Mouse (Mus musculus): ENCODE measurements around the gene Prss38. TPM values are rescaled to one million over a fixed set of nuclear protein-coding genes. Genes with fewer than 3 reads are reported as not detected.

The Prss38 gene
- total and polyA plus RNA-seq, 3 experiments = not detected

DNA sequence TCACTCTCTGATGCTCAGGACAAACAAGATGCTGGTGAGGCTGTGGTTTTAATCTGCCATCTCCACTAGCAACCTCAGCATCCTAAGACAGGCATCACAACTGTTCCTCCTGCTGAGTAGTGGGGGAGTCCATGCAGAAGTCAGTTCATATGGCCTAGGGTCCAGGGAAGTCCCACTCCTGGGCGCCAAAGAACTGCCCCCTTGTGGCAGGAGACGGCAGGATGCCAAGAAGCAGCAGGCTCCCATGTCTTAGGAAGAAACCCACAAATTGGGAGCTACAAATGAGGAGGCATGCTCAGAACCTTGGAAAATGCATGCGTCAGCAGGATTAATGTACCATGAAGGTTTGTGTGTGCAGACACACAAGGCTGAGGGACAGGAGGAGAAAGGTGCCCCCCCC lies 8.8 kb downstream of the Prss38 start:
- Histone ChIP-seq H3K9ac (ENCODE audit: low read depth, low read length) (no peak overlapping the region), H3K79me2 (replicated peaks; ENCODE audit: control insufficient read depth, insufficient read depth, low read length) (no peaks in the 10 kb centered on the region), H3K4me3 (no peak overlapping the region), H3K27me3 (ENCODE audit: control insufficient read depth, insufficient read depth, low read length) (no peaks in the 10 kb centered on the region), H3K4me1 (ENCODE audit: control insufficient read depth, insufficient read depth, low read length) (no peaks in the 10 kb centered on the region), H3K36me3 (ENCODE audit: control insufficient read depth, insufficient read depth, low read length) (no peaks in the 10 kb centered on the region), H3K27ac (no peak overlapping the region)
- no peak for DNase-seq
- WGBS = 47% methylated on average over 3 of the region's 3 CpGs
- intact Hi-C loops (cut with DNase I) = loop anchor here (5.0 kb wide), 1 partner anchor 59 kb away; the partner anchor contains the start of gene Wnt9a
- TF ChIP-seq CTCF (IDR thresholded peaks at IDR 0.05) (peak; percentile 66), EP300 (IDR thresholded peaks at IDR 0.05; ENCODE audit: insufficient read depth, low read depth, low read length) (no peak)

DNA sequence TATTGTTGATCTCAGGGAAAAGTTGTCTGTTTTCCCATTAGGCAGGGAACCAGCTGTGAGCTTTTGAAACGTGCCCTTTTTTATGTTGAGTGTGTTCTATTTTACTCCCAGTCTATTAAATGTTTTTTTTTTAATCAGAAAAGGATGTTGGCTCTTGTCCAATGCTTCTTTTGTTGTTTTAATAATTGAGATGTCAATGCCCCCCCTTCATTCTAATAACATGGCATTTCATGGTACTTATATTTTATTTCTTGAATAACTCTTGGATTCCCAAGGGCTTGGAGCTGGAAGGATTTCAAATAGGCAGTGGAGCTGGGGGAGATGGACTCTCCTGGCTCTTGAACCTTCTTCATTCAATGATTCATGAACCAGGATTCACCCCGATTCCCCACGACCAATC lies 9.4 kb downstream of the Prss38 start:
- intact Hi-C loops (cut with DNase I) = loop anchor here (5.0 kb wide), 1 partner anchor 59 kb away; the partner anchor contains the start of gene Wnt9a
- no peaks in the 10 kb centered on the region for H3K27me3 ChIP-seq (ENCODE audit: control insufficient read depth, insufficient read depth, low read length)

DNA sequence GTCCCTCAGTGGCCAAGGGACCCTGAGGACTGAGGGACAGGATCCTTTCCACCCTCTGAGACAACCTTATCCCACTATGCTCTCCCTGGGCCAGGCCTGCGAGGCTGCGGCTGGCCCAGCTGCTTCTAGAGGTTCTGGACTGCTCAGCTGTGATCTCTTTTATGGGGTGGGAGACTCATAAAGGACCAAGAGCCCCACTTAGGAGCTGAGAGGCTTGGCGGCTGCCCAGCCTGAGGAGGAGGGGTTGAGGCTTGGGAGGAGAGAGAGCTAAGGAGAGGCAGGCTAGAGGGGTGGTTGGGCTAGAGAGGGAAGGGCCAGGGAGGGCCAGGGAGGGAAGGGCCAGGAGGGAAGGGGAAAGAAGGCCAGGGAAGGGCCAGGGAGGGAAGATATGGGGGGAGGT lies 11.0 kb downstream of the Prss38 start:
- H3K4me1 ChIP-seq (ENCODE audit: control insufficient read depth, insufficient read depth, low read length) = no peaks in the 10 kb centered on the region
- H3K4me3 ChIP-seq = no peak overlapping the region
- WGBS = 55% methylated on average over 3 of the region's 3 CpGs
- no peaks in the 10 kb centered on the region for H3K36me3 ChIP-seq (ENCODE audit: control insufficient read depth, insufficient read depth, low read length)
- no peak overlapping the region for H3K27ac ChIP-seq
- TF ChIP-seq POLR2A (IDR thresholded peaks at IDR 0.05; ENCODE audit: insufficient read depth, low read depth, low read length) = no peak
- TF ChIP-seq EP300 (IDR thresholded peaks at IDR 0.05; ENCODE audit: insufficient read depth, low read depth, low read length) = no peak
- TF ChIP-seq CTCF (IDR thresholded peaks at IDR 0.05) = no peak
- no peaks in the 10 kb centered on the region for H3K27me3 ChIP-seq (ENCODE audit: control insufficient read depth, insufficient read depth, low read length)
- no peak overlapping the region; the same call in 1 of the 2 replicates for H3K9ac ChIP-seq (ENCODE audit: low read depth, low read length)
- DNase-seq = no peak
- intact Hi-C loops (cut with DNase I) = no loop called here
- H3K79me2 ChIP-seq (replicated peaks; ENCODE audit: control insufficient read depth, insufficient read depth, low read length) = no peaks in the 10 kb centered on the region

More for the DNA sequence above, 9.4 kb downstream of the Prss38 start:
- Histone ChIP-seq H3K79me2 (replicated peaks; ENCODE audit: control insufficient read depth, insufficient read depth, low read length) (no peaks in the 10 kb centered on the region), H3K4me1 (ENCODE audit: control insufficient read depth, insufficient read depth, low read length) (no peaks in the 10 kb centered on the region), H3K9ac (ENCODE audit: low read depth, low read length) (no peak overlapping the region), H3K27ac (no peak overlapping the region), H3K36me3 (ENCODE audit: control insufficient read depth, insufficient read depth, low read length) (no peaks in the 10 kb centered on the region), H3K4me3 (no peak overlapping the region)
- no peak for TF ChIP-seq POLR2A (IDR thresholded peaks at IDR 0.05; ENCODE audit: insufficient read depth, low read depth, low read length)
- no peak for TF ChIP-seq EP300 (IDR thresholded peaks at IDR 0.05; ENCODE audit: insufficient read depth, low read depth, low read length)
- no peak for TF ChIP-seq CTCF (IDR thresholded peaks at IDR 0.05)
- DNase-seq = no peak
- WGBS = 64% methylated on average over 3 of the region's 3 CpGs

DNA sequence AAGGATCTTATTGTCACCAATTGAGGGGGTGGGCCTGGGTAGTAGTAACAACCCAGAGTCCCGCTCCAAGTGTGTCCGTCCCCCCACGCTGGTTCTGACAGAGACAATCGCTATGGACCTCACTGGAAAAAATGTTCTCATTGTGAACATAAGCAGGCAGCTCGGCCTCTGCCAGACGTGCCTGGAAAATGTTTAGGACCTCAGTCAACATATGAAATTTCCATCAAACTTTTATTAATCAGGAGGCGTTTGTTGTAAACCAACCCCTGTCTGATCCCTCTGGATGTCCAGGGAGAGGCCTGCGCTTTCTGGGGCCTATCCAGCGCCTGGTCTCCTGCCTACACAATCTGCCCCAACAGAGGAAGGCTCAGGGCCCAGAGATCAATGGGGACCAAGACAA lies 11.4 kb downstream of the Prss38 start:
- 83% methylated on average over 9 of the region's 9 CpGs for WGBS
- no peaks in the 10 kb centered on the region for H3K36me3 ChIP-seq (ENCODE audit: control insufficient read depth, insufficient read depth, low read length)
- H3K79me2 ChIP-seq (replicated peaks; ENCODE audit: control insufficient read depth, insufficient read depth, low read length) = no peaks in the 10 kb centered on the region
- H3K4me3 ChIP-seq = no peak overlapping the region
- no peak overlapping the region for H3K9ac ChIP-seq (ENCODE audit: low read depth, low read length)
- H3K4me1 ChIP-seq (ENCODE audit: control insufficient read depth, insufficient read depth, low read length) = no peaks in the 10 kb centered on the region
- H3K27me3 ChIP-seq (ENCODE audit: control insufficient read depth, insufficient read depth, low read length) = no peaks in the 10 kb centered on the region
- H3K27ac ChIP-seq = no peak overlapping the region
- DNase-seq = no peak
- TF ChIP-seq POLR2A (IDR thresholded peaks at IDR 0.05; ENCODE audit: insufficient read depth, low read depth, low read length) = no peak
- no peak for TF ChIP-seq EP300 (IDR thresholded peaks at IDR 0.05; ENCODE audit: insufficient read depth, low read depth, low read length)
- no peak for TF ChIP-seq CTCF (IDR thresholded peaks at IDR 0.05)
- intact Hi-C loops (cut with DNase I) = no loop called here

DNA sequence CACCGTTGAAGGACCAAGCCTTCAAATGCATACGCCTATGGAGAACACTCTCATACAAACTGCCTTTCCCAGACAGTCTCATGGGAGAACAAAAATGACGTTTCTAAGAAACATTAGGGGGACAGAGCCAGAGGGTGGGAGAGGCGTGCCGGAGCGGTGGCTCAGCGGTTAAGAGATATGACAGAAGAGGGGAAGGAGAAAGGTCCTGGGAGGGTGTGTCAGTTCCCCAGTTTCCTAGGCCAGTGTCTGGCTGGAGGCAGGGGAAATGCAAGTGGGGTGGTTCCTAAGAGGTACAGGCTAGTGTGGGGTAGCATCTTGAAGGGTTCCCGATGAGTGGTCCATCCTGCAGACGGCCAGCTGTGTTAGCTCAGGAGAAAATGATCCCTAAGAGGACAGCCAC lies 14.2 kb downstream of the Prss38 start:
- Histone ChIP-seq H3K4me3 (no peak overlapping the region), H3K79me2 (replicated peaks; ENCODE audit: control insufficient read depth, insufficient read depth, low read length) (no peaks in the 10 kb centered on the region), H3K9ac (ENCODE audit: low read depth, low read length) (no peak overlapping the region), H3K36me3 (ENCODE audit: control insufficient read depth, insufficient read depth, low read length) (no peaks in the 10 kb centered on the region), H3K27me3 (ENCODE audit: control insufficient read depth, insufficient read depth, low read length) (no peaks in the 10 kb centered on the region), H3K4me1 (ENCODE audit: control insufficient read depth, insufficient read depth, low read length) (no peaks in the 10 kb centered on the region), H3K27ac (no peak overlapping the region)
- intact Hi-C loops (cut with DNase I) = no loop called here
- no peak for TF ChIP-seq EP300 (IDR thresholded peaks at IDR 0.05; ENCODE audit: insufficient read depth, low read depth, low read length)
- no peak for TF ChIP-seq CTCF (IDR thresholded peaks at IDR 0.05)
- TF ChIP-seq POLR2A (IDR thresholded peaks at IDR 0.05; ENCODE audit: insufficient read depth, low read depth, low read length) = no peak
- 74% methylated on average over 9 of the region's 9 CpGs for WGBS
- DNase-seq = no peak

DNA sequence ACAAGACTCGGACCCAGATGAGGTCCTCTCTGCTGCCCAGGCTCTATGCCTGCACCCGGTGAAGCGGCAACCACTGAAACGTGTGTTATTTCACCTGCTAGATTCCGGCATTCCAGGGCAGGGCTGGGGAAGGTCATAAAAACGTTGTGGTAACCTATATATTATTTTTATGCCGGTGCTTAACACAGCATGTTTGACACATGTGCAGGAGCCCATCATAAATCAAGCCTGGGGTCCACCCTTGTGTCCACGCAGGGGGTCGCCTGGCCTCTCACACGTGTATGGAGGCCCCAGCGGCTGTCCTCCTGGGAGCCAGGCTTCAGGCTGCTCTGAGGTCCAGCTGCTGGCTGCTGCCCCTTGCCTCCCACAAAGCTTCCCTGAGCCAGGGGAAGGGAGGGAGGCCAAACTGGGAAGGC lies 18.6 kb downstream of the Prss38 start:
- Histone ChIP-seq H3K4me1 (ENCODE audit: control insufficient read depth, insufficient read depth, low read length) (no peaks in the 10 kb centered on the region), H3K36me3 (ENCODE audit: control insufficient read depth, insufficient read depth, low read length) (no peaks in the 10 kb centered on the region), H3K9ac (ENCODE audit: low read depth, low read length) (no peak overlapping the region), H3K4me3 (no peak overlapping the region), H3K27ac (no peak overlapping the region), H3K27me3 (ENCODE audit: control insufficient read depth, insufficient read depth, low read length) (no peaks in the 10 kb centered on the region), H3K79me2 (replicated peaks; ENCODE audit: control insufficient read depth, insufficient read depth, low read length) (no peaks in the 10 kb centered on the region)
- 70% methylated on average over 11 of the region's 11 CpGs for WGBS
- intact Hi-C loops (cut with DNase I) = no loop called here
- TF ChIP-seq EP300 (IDR thresholded peaks at IDR 0.05; ENCODE audit: insufficient read depth, low read depth, low read length) (no peak), POLR2A (IDR thresholded peaks at IDR 0.05; ENCODE audit: insufficient read depth, low read depth, low read length) (no peak), CTCF (IDR thresholded peaks at IDR 0.05) (no peak)
- no peak for DNase-seq
